Mouse (Mus musculus) heart, adult 2 months (tissue): ENCODE measurements around the gene Satb2.

Source experiments
- CTCF ChIP-seq: fragments of 200-600 bp; IDR thresholded peaks from 2 replicates; pipeline ENCODE4 v1.8.1; 2022; ENCODE audit warnings: antibody characterized with exemption, mild to moderate bottlenecking, moderate library complexity
- EP300 ChIP-seq: fragments of 200-500 bp; IDR thresholded peaks from 2 replicates; pipeline ENCODE4 v1.6.1; 2011; ENCODE audit warnings: low read depth, low read length, control low read depth; ENCODE audit not compliant: insufficient read depth
- POLR2A ChIP-seq: fragments of 200-500 bp; IDR thresholded peaks from 2 replicates; pipeline ENCODE4 v1.6.1; 2011; ENCODE audit warnings: mild to moderate bottlenecking, low read depth, low read length, control low read depth; ENCODE audit not compliant: insufficient read depth

GRCm38 (mm10) chr1:56833984-56834900, 144.2 kb downstream of the Satb2 start:
- TF ChIP-seq POLR2A: no peak
- no peak for TF ChIP-seq CTCF
- TF ChIP-seq EP300: no peak
